Mouse (Mus musculus) cerebellum, postnatal 14 days (tissue): ENCODE data around the gene Pitpnm3.
A peak's percentile ranks its signal among the peaks of the same experiment; 100 is the strongest.

Source experiments
- DNase-seq, 2 experiments: peaks; one replicate each; pipeline ENCODE4 v3.0.0; 2021; ENCODE audit warnings: mixed read lengths in 2 of 2

Gene Pitpnm3

DNA sequence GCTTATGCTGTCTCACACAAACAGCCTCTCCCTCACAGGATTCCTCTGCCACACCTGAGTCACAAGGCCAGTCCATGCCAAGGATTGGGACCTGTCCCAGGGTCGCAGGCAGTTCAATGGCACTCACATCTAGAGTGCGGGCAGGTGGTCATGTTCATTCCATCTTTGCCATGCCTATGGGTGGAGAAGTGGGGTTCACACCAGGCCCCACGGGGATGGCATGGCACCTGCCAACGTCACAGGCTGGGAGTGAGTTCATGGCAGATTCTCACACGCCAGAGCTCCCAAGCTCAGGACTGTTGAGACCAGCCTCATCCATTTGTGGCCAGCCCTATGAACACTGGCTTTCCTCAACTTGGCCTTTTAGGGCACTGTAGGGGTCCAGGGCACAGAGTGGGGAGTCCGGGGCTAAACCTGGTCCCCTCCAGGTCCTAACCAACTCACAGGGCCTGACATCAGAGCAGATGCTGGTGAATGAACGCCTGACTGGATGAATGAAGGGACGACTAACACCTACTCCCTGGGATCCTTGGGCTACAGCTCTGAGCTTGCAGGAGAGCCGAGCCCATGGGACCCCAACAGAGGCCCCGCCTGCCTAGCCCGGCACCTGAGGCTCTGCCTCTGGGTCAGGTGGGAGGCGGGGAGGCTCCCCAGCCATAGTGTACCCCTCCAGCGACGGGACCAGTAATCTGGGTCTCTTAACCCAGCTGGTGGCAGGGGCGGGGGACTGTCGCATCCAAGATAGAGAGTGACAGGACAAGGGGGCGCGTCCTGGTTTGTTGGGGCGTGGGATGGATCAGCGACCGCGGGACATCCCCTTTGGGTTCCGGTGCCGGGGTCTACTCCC lies 819 bp downstream of the Pitpnm3 start:
- peak in 1 of 2 experiments; percentile 44 for DNase-seq

DNA sequence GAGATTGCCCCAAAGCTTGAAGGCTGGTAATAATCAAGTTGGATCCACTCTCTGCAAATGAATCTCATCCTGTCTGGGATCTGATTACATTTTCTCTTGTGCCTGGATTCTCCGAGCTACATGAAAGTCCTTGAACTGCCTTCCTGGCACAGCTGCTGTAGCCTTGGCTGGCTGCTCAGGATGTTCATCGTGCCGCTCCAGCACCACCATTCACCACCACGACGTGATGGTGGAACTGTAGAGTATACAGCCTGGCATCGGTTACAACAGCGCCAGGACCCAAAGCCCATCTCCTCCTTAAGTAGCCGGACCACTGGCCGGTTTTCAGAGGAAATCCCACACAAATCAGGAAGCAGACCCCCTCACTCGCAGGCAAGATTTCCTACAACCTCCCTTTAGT lies 2.5 kb downstream of the Pitpnm3 start:
- DNase-seq: peak in 1 of 2 experiments; percentile 42

DNA sequence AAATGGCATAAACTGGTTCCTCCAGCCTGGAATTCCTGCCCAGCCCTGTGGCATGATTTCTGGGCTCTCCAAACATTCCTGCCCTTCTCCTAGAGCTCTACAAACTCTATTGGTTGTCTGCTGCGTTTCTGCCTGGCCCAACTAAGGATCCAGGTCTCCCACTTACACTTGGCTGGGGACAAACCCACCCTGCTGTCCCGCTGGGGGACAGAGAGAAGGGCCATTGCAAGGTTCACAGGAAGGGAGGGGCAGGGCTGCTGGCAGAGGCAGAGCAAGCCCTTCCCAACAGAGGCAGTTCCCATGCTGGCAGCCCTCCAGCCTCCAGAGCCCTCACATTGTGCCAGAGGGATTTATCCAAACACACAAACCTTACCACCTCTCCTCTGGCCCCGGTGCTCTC lies 3.3 kb downstream of the Pitpnm3 start:
- peak; percentile 73 to 82 for DNase-seq

DNA sequence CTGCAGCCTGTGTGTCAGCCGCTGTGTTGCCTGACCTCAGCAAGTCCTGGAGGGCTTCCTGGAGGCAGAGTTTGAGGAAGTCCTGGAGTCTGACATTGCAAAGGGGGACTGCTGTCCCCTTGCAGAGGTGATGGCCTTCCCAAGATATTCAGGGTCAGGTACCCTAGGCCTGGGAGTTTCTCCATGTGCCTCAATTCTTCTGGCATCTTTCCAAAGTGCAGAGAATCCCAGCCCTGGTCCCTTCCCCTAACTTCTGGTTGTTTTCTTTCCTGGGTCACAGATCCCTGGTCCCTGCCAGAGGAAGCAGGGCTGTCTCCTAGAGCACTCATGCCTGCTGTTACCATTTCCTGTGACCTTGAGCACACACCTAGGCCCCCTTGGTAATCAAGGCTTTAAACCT lies 3.9 kb downstream of the Pitpnm3 start:
- DNase-seq: no peak

DNA sequence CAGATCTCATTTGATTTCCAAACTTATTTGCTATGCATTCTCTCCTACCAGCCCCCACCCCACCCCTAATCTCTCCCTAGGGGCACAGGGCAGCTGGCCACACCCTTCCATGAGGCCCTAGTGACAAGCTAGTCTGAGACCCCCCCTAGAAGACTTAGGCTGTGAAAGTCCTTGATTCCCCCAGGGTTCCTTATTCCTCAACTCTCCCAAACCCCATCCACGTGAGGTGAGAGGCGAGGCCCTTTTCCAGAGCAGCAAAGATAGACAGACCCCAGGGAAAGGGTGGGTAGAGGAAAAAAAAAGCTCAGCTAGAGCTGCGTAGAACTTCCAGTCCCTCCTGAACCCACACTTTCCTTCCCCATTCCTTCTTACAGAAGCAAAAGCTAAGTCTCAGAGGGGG lies 4.7 kb downstream of the Pitpnm3 start:
- no peak for DNase-seq

DNA sequence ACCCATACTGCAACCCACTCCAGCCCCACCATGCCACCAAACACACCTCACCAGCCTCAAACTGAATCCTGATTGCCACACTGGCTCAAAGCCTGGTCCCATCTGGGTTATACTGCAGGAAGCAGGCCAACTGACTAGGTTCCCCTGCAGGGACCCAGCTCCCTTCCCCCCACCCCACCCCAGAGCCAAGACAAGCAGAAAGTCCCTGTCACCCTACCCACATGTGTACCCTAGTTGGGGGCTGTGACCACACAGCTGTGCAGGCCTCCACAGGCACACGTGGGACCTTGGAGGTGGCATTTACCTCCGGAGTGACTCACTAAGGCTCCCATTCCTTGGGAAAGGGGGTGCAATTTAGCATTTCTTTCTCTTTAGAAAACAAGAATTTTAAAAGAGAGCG lies 5.1 kb downstream of the Pitpnm3 start:
- DNase-seq: no peak

DNA sequence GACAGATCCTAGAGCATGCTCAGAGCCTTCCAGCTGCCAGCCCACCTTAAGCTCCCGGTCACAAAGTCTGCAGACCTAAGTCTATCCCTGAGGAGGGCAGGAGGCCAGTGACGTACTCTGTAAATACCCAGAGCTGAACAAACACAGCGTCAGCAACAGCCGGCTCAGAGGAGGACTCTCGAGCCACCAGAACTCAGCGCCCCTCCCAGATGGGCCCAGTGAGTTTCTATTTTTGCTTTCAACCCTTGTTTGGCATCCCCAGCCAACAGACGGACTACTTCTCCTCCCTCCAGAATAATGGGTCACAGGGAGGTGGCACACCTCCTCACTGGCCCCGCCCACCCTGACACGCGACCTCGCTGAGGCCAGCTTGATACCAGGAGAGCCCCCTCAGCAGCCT lies 5.6 kb downstream of the Pitpnm3 start:
- DNase-seq: peak; percentile 61 to 67

DNA sequence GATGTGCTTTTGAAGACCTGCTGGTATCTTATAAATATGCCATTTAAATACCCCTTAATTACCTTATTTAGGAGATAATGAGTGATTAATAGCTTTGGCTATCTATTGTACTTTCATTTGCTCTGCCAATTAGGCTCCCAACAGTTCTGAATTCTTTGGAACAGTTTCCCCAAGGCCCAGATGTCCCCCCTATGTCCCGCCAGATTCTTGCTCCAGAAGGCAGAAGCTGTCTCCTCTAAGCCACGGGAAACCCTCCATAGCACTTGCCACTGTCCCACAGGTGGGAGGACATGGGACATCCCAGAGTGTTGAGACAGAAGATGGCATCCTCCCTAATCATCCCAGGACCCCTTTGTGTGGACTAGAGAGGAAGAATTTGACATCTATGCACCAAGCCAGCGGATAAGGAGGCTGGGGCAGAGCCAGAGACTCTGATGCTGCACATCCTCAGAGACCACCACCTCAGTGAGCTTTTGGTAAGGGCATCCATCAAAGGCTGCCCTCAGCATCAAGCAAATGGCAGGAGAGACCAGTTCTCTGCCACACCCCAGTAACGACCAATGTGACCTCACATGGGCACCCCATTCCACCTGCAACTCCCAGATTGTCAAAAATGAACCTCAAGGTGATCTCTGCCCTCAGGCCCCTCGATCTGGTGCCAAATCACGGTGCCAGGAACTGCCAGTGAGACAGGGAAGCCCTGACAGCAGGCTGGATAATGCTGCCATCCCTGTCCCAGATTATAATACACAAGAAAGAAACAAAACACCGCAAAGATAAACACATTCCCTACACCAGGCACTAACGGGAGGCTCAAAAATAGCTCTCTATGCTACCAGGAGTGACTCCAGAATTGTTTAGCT lies 6.3 kb downstream of the Pitpnm3 start:
- peak; percentile 52 to 64 for DNase-seq

DNA sequence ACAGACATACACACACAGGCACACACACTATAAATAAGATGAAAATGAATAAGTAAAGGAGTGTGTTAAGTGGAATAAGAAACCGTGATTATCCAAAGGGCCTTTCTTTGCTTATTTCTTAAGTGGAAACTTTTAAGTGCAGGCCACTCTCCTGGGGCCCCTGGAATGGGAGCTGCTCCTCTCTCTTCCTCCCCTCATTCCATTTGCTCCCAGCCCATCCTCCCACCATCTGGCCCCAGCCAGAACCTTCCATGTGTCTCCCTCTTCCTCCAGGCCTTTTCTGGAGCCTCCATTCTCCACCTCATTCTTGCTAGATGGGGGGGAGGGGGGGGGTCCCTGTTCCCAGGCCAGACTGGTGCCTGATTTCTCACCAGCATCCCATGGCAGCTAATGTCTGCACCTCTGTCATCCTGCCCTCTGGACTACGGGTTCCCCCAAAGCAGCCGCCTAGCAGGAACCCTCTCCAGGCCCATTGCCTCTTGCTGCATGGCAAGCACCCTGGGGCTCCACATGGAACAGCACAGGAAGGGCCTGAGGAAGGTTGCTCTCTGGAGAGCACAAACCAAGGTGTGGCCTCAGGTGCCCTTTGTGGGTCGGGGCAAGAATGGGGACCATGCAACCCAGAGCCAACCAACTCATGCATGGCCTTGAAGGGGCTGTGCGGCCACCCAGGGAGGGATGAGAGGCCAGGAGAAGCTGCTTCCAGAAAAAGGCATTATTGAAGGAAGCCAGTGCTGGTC lies 8.0 kb downstream of the Pitpnm3 start:
- peak in 1 of 2 experiments; percentile 19 for DNase-seq

DNA sequence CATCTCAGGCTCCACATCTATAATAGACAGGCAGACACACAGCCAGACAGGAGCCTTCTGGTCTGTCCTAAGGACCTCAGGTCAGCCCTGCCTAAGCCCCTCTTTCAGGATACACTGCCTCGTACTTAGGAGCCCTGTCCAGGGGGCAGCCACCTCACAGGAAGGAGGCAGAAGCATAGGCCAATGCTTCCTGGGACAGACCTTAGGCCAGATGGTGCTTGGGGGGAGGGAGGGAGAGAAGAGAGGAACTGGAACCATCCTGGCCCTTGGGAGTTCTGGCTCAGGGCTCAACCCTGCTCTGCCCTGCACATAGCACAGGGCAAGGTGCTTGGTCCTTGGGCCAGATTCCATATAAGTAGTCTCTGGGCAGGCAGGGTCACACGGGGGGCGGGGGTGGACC lies 9.8 kb downstream of the Pitpnm3 start:
- peak; percentile 52 to 55 for DNase-seq

DNA sequence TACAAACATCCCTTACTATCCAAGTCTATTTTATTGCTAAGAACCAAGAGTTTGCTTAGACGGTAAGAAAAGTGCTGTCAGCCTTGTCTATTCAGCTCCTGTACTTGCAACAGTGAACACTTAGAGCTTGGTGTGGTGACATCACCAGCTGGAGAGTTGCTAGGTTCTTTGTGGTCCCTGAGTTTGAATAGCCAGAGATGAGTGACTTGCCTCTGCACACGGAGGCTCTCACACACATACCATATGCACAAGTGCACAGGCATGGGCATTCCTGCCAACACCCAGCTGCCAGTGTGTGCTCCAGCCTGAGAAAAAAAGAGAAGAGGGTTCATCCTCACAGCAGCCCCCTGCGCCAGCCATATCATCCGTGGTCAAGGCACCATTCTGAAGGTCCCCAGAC lies 12.0 kb downstream of the Pitpnm3 start:
- no peak for DNase-seq

DNA sequence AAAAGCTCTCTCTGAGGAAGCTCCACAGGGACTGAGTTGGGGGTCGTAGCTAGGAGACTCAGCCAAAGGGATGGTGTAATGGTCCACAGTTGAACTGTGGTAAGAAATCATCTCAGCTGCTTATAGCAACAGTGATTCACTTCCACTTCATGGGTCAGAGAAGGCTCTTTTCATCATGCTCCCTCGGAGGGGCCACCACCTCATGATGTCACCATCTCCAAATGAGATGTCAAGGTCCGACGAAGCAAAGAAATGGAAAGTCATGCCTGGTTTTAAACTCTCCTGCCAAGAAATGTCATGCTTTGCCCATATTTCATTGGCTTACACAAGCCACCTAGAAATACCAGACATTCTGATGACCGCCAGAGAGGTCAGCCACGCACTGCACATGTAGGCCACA lies 15.2 kb downstream of the Pitpnm3 start:
- DNase-seq: no peak

DNA sequence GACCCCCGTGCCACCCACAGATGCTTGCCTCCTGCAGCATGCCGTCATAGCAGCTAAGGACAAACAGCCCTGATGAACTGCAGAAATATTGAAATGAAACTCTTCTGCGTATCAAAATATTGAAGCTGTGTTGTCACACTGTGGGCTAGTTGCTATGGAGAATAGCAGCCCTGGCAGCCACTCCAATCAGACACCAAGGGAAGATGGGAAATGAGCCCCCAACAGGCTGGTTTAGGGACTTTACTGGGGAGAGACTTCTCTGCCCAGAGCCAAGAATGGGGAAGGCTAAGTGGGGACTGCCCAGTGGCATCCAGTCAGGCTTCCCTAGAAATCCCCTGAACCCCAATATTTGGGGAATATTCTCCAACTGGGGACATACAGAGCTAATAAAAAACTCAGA lies 16.9 kb downstream of the Pitpnm3 start:
- no peak for DNase-seq

DNA sequence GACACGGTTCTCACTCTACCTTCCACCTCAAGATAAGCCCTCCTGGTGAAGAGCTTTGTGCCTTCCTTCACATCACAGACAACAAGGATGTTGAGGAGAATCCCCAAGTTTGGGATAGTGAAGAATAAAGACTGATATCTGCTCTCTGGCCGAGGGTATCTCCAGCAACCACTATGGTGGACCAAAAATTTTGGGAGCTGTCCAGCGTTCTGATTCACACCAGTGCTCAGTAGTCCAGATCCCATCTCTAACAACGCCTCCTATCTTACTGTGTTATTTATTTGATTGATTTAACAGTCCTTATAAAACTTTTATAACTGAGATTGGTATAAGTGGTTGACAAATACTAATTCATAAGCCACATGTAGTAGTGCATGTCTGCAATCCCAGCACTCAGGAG lies 22.3 kb downstream of the Pitpnm3 start:
- DNase-seq: no peak

DNA sequence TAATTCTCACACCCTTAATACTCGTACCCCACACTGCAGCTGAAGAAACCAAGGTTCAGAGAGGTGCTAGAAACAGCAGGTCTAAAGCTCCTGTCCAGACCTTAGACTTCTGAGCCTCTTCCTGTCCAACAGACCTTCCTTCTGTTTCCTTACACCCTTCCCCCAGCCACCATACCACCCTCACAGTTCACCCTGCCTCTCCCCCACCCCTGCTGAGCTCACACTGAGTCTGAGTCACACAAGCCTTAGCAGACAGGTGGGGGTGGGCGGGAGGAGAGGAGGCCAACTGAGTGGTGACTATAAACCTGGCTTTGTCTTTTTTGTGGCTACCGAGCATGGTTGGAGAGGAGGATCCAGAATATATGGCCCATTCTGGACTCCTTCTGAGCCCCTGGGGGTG lies 24.9 kb downstream of the Pitpnm3 start:
- no peak for DNase-seq

DNA sequence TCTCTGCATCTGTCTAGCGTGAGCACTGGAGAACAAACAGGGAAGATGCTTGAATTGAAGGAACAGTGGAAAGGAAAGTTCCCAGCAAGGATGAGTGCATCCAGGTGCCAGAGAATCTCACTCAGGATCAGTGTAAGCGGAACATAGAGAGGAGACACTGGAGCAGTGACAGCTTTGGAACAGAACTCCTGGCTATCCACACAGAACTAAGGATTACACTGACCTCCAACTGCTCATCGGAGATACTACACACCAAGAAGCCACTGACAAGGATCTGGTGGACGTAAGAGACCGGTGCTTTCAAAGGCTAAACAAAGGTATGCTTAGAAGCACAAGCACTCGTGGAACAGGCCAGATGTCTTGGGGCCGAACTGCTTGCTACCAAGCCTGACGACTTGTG lies 31.4 kb downstream of the Pitpnm3 start:
- peak in 1 of 2 experiments; percentile 43 for DNase-seq

DNA sequence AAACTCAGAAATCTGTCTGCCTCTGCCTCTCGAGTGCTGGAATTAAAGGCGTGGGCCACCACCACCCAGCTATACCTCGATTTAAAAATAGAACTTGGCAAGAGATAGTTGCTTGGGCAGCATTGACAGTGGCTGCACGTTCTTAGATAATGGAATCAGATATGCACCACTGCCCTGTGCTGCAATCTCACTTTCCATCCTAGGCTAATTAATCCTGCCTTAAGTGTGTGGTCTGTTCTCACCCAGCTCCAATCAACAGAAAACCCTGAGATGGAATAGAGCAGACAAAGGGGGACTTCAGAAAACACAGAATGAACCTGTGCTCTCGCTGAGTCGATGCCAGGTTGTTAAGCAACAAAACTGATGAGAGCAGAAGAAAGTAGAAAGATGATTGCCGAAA lies 32.0 kb downstream of the Pitpnm3 start:
- DNase-seq: no peak

DNA sequence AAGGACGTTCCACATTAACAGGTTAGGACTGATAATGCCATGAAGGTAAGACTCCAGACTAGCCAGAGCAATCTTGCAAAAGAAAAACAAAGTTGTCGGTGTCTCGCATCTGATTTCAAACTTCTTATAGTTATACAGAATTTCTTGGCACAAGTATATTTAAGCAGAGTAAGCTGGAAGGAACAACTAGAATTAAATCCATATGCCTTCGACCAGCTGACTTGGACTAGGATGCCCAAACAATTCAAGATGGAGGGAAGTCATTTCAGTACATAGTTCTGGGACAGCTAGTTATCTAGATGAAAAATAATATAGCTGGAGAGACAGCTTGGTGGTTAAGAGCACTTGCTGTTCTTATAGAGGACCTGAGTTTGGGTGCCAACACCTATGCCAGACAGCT lies 34.6 kb downstream of the Pitpnm3 start:
- no peak for DNase-seq

DNA sequence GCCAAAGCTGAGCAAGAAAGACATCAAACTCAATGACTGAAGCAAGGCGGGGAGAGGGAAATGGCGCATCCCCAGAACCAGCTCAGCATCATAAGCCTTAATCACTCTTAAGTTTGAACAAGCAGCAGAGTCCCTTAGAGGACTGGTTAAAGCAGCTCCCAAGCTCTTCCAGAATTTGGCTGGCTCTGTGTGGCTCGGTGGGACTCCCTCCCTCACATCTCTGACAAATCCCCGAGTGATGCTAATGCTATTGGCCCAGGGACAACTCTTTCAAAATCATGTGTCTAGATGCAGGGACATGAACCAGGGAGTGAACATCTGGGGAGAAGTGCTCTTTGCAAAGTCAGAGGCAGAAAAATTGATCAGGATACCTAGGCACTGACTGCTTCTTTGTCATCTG lies 36.4 kb downstream of the Pitpnm3 start:
- no peak for DNase-seq

DNA sequence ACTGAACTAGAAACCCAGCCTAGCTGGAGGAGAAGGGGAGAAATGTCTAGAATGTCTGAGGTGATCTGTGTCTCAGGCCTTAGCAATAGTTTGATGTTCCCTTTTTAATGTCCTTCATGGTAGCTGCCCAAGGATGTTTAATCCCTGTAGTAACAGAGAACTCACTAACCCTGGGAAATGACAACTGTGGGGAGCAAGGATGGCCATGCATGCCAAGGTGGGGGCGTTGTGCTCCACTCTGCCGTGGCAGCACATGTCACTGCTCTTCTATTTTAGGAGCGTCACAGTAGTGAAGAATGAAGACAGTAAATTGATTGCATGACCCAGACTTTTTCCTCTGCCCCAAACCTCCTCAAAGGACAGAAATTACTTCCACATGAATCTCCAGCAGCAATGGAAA lies 37.6 kb downstream of the Pitpnm3 start:
- no peak for DNase-seq

DNA sequence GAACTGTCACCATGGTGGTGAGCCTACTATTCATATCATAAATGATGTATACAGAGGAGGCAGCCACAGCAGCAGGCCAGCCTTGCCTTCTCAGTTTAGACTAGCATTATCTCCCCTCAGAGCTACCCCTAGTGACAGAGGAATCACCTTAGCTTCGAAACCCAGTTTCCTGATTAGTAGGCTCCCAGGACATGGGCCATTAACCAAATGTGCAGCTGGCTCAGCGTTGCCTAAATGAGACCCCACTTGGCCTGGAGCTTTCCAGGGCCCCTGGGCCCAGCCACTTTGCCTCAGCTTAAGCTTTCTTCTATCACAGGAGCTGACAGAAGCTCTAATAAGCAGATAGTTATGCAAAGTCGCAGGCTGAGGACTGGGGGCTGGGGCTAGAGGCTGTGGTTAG lies 39.6 kb downstream of the Pitpnm3 start:
- no peak for DNase-seq

DNA sequence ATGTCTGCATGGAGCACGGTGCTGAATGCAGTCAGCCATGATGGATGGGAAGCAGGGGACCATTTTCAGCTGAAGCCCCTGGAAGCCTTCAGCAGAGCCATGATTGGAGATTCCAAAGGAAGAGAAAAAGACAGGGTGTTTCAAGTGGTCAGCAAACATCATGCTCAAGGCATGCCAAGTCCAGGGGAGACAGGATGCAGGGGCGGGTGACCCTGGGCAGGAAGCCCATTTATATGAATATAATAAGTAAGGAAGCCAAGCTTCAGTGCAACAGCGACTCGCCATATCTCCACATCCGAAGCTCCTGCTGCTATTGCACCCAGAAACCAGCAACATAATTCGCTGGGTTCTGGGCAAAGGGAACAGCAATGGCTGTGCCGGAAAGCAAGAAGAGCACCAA lies 41.1 kb downstream of the Pitpnm3 start:
- peak in 1 of 2 experiments; percentile 46 for DNase-seq

DNA sequence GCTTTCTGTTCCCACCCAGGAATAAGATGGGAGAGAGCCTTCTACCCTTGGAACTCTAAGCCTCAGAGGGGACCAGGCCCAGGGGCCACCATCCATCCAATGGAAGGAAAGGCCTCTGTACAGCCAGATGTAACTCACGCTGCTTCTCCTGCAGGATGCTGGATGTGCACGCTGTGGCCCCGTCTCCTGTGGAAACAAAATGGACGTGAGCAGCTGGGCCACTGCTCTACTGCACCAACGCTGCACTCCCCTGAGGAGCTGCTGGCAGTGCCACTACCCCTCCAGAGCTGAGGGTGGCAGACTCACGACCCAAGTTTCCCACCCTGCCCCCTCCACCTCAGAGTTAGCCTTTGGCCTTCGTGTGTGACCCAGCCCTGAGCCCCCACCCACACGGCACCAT lies 43.2 kb downstream of the Pitpnm3 start:
- no peak for DNase-seq
